Mouse (Mus musculus) kidney, adult 9 months (tissue): Measurements from ENCODE around the gene Plcb4.

Experiments used
- DNase-seq: peaks from one replicate; pipeline ENCODE4 v3.0.0; 2022

Gene Plcb4

DNA sequence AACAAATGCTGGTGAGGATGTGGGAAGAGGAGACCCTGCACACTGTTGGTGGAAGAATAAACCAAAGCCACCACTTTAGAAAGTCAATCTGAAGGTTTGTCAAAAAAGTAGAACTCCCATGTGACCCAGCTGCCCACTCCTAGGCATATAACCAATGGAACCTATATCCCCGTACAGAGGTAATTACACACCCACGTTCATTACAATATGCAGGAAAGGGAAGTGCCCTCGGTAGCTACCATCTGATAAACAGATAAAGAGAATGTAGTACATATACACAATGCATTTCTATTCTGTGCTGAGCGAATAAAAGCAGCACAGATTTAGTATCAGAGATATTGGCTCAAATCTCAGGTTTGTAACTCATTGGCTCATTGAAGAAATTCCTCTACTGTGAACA is 242.2 kb downstream of the Plcb4 start:
- no peak for DNase-seq

DNA sequence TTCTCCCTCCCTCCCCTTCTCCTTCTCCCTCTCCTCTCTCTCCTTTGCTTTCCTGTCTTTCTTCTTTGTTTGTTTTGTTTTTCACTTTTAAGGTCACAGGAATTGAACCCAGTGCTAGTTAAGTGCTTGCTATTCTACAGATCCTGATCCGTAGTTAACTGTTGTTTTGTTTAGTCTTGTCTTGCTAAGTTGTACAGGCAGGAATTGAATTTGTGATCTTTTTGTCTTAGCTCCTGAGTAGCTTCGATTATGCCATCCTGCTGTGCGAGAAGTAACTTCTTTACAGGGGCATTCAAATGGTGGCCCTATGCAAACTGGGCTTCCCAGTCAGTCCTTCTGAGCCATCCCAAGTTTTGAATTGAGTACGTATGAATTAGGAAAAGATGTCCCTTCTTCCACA is 245.5 kb downstream of the Plcb4 start:
- no peak for DNase-seq

DNA sequence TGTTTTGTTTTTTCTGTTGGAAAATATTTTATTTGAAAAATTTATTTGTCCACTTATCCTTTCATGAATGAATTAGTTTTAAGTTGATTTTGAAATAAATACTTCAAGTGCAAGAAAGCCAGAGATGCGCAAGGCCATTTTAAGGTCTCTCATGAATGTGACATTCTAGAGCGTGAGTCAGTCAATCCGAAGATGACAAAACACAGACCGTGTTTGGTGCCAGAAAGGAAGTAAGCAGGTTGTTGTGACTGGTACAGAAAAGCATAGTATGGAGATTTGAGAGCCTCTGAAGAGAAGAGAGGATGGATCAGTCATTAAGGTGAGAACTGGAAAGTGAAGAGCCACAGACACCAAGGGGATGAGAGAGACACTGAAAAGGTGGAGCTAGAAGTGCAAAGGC is 246.0 kb downstream of the Plcb4 start:
- no peak for DNase-seq

DNA sequence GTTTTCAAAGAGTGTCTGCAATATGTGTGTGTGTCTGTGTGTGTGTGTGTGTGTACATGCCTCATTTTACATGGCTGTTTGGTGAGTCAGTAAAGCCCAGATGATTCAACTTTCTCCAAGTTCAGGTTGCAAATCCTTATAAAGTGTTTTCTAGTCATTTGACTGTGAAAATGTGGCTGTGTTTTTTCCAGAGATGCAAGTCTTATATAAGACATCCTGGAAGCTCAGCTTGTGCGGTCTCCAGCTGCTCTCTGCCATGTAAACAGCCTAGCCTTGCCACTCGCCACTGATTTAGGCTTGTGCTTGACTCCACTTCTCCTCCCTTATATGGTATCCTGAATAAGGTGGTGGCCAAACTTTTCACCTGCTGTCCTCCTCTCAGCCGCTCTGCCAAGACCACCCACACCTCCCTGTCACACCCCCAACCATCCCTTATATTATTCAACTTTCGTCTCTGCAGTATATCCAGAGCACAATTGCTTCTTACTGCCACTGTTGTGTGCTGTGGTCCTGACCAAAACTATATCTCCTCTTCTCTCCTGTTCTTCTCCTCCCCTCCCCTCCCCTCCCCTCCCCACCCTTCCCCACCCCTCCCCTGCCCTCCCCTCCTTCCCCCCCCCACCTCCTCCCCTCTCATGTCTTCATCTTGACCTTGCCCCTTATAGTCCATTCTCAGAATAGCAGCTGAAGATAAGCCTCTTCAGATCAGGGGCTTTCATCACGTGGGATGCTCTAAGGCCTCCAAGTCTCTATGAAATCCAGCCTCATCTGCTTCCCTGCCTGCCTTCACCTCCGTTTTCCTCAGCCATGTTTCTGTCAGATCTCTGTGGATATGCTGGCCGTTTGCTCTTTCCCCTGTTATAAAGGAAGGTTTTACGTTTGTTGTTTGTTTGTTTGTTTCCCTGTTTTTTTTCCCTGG is 255.8 kb downstream of the Plcb4 start:
- no peak for DNase-seq

DNA sequence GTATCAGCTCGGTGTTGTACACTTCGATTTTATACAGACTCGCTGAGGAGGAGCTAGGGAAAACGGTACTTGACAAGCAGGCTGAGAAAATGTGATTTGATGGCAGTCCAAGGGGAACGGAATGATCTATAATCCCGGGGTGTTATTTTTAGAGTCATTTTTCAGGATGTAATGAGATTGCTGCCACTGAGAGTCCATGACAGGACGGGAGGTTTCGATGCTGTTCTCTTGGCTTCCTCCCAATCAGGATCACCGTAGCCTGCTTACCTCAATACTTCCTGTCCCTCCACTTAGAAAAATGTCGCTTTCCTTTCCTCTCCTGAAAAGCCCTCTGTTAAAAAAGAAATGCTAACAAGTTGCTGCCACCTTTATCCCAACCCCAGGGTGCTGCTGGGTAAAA is 257.1 kb downstream of the Plcb4 start:
- peak; percentile 21 for DNase-seq

DNA sequence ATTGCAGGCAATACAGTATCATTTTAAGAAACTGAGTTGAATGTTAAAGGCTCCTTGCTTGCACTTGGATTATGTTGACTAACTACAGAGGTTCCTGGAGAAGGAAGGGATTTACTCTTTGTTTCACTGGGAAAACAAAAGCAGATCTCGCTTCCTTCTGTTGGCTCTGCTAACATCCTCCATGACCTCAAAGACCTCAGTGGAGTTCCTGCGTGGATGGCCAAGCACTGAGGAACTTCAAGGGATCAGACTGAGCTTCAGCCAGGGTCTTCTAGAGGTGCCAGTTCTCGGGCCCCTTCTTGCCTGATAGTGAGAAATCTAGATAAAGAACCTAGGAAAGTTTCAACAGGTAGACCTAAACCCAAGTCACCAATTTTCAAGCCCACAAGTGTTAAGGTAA is 258.2 kb downstream of the Plcb4 start:
- no peak for DNase-seq

DNA sequence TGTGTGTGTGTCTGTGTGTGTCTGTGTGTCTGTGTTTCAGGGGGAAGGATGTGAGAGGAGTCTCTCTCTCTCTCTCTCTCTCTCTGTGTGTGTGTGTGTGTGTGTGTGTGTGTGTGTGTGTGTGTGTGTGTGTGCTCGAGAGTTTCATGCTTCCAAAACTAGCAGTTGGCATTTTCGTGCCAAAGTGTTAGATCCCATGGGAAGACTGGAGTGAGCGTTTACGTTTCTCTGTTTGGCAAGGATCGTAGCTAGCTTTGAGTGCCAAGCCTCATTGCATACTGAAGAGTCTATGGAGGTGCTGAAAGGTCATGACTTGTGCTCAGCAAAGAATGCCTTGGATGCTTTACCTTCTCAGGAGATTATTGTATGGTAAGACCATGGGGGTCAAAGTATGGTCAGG is 259.3 kb downstream of the Plcb4 start:
- no peak for DNase-seq

DNA sequence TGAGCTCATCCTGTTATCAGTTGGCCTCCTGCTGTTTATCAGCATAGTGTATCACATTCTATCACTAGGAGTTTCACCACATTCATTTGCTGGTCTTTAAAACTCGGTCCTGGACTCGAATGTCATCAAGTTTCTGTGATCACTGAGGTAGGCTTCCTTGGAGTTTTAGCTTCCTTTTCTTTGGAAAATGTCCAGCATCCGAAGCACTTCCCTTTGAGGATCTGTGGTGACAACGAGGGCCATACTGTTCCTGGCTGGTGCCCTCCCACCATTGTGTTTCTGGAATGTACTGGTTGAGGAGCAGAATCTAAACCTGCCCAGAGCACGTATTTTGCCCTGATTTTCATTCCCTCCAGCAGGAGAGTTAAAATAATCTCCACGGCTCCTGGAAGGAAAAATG is 260.8 kb downstream of the Plcb4 start:
- no peak for DNase-seq

DNA sequence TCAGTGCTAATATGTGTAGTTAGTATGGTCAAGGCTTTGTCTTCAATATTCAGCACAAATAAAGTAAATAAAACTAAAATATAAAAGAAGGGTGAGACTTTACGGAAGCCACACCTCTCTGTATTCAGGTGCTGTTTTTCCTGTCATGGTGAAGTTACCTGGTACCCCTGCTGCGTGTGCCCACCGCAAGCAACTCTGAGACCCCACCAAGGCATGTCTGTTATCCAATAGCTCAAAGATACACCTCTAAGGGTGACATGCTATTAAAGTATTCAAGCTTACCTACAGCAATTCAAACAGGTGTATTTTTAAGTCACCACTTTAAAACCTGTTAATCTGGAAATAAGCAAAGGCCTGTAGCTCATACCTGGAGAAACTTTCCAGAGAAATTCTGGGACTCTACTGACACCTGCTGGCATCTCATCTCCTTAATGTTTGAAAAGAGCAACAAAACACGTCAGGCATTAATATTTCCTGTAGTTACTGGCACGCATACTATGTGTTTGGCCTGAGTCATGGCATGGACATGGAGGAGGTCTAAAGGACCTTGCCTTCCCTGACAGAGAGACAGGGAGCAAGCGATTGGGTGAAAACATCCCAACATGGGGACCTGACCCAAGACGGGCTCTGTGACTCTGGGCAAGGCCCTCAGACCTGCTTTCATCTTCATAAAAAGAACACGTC is 268.0 kb downstream of the Plcb4 start:
- DNase-seq, result peak; percentile 78

DNA sequence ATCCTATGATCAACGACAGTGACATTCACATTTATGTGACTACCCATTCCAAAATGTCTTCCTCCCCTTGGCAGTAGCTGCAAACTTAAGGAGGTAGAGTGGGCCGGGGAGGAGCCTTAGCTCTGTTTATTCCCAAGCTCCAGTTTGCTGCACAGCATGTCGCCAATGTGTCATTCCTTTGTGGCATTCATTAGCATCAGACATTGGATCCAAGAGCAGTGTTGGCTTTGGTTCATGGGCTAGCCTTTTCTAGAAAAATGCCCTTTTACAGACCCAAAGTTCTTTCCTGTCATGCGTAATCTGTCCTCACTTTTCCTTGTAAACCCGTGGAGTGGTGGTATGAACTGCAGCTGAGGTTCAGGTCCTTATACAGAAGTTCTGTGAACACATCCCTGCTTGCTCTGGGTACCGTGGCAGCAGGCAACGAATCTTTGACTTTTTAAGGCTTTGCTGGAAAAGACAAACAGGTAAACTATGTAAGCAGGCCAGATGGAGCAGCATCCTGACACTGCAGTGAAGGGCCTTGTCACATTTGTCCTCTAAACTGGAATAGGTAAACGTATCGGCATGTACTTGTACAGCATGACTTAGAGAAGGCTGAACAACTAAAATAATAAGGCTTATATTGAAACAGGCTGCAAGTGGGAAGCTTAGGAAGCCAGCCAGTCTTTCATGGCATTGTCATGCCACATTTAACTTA is 270.4 kb downstream of the Plcb4 start:
- no peak for DNase-seq

DNA sequence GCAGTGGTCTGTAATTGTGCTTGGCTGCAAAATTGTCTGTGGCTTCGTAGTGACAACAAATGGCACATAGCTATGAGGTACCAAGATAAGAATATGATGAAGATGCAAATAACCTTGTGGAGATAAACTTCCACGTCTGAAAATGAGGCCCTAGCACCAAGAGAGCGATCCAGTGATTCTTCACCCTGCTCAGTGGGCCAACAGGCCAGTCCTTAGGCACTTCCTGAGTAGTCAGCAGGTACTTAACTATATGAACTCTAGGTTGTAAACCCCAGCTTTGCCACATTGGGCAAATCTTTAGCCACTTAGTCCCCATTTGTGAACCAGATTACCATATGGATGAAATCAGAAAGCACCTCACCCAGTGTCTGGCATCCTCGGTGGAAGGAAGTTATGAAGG is 271.9 kb downstream of the Plcb4 start:
- DNase-seq, result no peak

DNA sequence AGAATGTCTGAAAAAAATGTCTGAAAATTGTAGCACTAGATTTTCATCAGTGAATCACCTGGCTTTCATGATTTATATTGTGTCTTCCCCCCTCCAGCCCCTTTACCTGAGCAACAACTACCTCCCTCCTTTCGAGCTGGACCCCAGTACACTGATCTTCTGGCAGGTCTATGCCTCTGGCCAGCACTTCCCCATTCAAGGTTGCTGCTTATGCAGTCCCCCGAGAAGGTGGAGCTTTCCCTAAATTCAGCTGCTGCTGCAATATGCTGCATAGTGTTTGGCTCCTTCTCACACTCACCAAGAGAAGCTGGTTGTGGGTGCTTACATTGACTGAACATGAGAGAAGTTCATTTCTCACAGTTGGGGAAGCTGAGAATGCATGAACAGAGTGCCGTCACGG is 273.8 kb downstream of the Plcb4 start:
- DNase-seq, result no peak

DNA sequence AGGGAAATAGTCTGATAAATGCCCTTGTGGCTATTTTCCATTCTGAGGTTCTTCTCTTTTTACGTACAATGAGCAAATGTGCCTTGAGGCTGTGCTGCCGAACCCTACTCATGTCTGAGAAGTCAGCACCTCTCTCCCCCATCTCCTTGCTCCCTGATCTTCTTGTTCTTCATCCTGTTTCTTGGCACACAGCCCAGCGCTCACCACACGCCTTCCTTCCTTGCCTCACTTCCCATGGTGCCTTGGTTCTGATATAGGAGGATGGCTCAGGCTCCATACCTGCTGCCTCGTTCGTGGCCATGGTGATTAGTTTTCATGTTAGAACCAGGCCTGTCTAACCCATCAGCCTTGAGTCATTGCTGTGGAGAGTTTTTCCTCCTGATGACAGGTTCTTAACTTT is 277.6 kb downstream of the Plcb4 start:
- no peak for DNase-seq

DNA sequence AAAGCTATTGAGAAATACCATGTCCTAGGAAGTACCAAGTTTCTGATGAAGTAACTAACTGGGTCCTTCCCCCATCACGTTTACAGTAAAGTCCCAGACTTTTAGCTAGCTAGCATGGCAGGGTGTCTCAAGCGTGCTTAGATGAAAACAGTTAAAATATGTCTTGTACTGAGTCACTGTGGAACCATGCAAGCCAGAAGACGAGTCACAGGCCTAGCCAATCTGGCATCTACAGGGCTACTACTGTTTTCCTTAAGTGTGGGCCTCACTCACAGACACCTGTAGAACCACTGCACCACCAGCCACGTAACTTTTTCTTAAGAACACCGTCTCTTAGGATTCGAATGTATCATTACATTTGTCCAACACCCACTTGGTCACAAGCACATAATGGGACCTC is 278.8 kb downstream of the Plcb4 start:
- no peak for DNase-seq

DNA sequence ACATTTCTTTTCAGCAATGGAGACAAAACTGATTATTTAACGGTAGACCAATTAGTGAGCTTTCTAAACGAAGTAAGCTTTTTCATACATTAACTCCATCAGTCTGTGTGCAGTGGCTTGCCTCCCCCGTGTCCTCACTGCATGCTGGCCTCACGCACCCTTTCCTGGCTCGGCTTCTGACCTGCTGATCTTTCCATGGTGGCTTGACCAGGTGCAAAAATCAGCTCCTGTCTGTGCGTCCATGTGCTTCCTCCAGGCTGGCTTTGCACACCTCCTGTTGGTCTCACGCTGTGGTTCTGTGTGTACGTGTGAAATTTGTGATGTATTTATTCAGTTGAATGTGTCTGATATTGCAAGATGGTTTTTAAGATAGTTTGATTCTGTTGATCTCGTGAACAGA is 281.1 kb downstream of the Plcb4 start:
- no peak for DNase-seq

DNA sequence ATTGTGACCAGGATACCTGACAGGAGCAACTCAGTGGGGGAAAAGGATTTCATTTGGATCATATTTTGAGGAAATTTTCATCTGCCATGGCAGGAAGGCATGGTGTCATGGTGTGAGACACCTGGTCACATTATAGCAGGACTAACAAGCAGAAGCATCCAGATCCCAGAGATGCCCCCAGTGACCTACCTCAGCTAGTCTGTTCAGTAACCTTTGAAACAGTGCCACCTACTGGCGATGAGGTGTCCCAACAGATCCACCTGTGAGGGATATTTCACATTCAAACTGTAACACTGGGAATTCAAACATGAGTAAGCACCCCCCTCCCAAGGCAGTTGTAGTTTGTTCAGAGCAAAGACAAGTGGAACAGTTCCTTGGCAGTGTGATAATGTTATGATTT is 289.0 kb downstream of the Plcb4 start:
- DNase-seq, result no peak

DNA sequence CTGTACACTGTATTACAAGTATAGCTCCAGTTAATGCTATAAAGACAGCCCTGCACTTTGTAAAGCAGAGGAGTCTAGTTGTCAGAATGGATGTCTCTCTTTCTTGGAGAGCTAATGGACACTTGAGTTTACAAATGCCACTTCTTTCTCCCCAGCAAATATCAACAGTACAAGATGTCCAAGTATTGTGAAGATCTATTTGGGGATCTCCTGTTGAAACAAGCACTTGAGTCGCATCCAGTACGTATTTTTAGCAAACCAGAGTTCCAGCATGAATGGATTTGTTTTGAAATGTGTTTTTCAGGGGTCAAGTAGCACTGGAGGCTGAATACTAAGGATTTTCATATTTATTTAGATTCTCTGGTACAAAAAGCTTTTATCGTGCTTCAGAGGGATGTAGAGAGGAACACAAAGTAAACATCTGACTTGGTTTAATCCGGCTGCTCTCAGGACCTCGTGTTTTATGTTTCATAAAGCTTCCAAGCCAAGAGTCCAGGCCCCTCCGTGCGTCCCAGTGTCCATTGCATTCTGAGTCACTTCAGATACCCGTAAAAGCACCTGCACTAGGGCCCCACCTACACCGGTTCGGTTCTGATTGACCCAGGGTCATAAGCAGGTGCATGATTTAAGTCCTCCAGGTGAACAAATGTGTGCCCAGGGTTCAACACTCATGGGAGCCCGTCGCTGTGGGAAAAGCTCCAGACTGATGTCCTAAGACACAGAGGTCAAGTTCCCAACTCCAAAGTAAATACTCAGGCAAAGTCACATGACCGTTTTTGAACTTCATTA is 296.1 kb downstream of the Plcb4 start:
- peak; percentile 28 for DNase-seq

DNA sequence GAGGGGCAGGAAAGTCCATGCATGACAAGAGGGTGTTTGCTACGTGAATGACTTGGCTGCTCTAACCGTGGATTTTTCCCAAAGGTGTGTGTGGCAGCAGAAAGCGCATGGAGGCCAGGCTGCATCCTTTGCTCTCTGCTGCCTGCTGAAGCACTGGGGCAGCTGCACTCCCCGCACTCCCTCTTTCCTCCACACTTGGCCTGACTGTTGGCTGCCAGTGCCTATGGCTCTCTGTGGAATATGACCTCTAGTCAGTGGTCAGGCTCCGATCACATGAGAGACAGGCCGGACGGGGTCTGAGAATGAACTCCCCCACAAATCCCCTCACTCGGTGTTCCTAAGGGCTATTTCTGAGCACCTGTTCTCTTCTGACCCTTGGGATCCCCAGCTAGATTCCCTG is 297.0 kb downstream of the Plcb4 start:
- peak; percentile 18 for DNase-seq

DNA sequence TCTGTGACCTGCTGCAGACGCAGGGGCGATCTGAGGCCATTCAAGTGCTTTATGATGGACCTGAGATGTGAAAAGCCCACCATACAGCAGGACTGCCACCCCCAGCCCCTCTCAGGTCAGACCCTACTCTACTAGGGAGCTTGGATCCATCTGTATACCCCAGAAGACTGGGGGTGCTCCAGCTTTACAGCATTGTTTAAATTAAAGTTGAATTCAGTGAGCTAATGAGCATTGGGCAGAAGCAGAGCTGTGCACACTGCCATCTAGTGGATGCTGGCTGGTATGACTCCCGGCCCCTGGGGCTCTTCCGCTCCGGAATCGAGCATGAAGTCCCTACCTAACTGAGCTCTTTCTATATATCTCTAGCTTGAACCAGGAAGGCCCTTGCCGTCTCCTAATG is 298.9 kb downstream of the Plcb4 start:
- peak; percentile 39 for DNase-seq

DNA sequence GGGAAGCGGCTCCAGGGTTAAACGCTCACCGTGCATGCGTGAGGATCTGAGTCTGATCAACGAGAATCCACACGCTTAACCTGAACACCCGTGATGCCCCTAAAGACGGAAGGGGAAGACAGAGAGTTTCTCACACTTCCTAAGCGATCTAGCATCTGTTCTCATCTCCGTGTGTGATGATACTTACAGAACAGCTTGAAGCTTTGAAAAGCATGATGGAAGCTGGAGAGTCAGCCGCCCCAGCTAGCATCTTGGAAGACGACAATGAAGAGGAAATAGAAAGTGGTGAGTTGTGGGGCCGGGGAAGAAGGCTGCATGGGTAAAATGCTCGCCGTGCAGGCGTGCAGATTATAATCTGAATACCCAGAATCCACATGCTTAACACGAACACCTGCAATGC is 299.6 kb downstream of the Plcb4 start:
- DNase-seq, result no peak

DNA sequence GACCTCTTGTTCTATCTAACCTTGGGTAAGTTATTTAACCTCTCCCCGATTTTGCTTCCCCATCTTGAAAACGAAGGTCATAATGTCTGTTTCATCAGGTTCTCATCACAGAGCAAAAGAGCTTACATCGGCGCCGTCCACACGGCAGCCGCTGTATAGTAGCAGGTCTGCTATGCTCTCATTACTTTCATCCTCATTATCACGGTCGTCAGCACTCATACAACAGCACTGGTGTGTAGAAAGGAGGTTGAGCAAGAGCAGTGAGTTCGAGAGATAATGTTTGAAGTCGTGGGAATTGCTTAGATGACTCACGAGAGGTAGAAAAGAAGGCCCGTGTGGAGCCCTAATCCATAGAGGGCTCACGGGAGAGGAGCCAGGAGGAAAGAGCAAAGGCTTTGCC is 304.3 kb downstream of the Plcb4 start:
- DNase-seq, result no peak

DNA sequence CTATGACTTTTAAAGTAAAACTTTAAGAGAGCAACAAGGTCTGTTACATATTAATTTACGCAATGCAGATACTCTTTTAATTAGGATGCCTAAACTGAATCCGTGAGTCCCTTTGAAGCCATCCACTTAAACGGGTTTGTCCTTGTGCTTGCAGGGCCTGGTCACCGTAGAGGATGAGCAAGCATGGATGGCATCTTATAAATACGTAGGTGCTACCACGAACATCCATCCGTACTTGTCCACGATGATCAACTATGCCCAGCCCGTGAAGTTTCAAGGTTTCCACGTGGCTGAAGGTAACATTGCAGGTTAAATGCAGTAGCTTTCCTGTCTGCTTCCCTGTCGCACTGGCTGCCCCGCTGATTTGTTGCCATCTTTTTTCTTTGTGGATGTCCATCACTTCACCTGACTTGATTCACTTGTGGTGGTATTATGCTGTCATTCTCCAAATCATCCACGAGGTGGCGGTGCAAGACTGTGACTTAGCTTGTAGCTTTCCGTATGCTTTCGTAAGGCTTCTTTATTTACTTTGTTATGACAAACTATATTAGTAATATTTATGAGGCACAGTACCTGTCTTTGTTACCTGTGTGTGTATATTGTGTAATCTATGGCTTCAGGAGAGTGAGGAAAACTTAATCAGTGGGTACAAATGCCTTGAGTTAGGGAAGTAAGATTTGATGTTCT is 308.2 kb downstream of the Plcb4 start:
- peak; percentile 40 for DNase-seq
